Mouse (Mus musculus): ENCODE measurements around the gene Mfng. TPM values are rescaled to one million over a fixed set of nuclear protein-coding genes. Genes with fewer than 3 reads are reported as not detected.
A peak's percentile ranks its signal among the peaks of the same experiment; 100 is the strongest.

The Mfng gene
- total RNA-seq (2017) = 19.9 to 42.9 TPM (median 22.6 TPM) in 3 replicates

GRCm38 (mm10) chr15:78773290-78773729 is at the start of gene Mfng:
Gene Mfng (minus strand): TSS chr15:78773475.
- peak; percentile 57 for ATAC-seq (replicated peaks; ENCODE audit: insufficient number of reproducible peaks, low FRiP score, low TSS enrichment, poor library complexity, severe bottlenecking)

DNA sequence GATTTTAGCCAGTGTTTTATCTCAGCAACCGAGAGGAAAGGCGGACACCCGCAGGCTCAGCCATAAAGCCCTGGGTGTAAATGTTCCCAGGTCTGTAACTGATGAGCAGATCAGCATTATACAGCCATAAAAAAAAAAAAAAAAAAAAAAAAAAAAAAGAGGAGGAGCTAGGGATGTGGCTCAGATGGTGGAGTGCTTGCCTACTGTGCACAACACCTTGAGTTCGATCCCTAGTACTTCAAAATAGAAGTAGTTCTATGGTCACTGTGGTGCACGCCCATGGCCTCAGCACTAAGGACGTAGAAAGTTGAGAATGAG is 42.8 kb upstream of the Mfng start:
- no peak; the same call in 1 of the 2 replicates for ATAC-seq (replicated peaks; ENCODE audit: insufficient number of reproducible peaks, low FRiP score, low TSS enrichment, poor library complexity, severe bottlenecking)

- peak; percentile 90 for ATAC-seq (replicated peaks; ENCODE audit: insufficient number of reproducible peaks, low FRiP score, low TSS enrichment, poor library complexity, severe bottlenecking)
These were observed 42.2 kb upstream of the Mfng start for GRCm38 (mm10) chr15:78815314-78816073.

DNA sequence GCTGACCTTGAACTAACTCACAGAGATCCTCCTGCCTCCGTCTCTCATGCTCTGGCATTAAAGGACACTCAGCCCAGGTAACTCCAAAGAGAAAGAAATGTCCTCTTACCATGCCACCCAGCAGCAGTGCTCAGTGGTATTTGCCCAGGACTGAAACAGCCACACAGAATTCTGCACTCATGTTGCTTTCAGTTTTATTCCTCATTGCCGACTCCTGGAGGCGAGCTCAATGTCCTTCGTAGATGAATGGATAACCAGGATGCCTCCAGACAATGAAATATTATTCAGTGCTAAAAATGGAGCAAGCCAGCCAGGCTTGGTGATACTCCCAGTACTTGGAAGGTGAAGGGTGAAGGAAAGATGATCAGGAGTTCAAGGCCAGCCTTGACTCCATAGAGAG is 40.3 kb upstream of the Mfng start:
- ATAC-seq (replicated peaks; ENCODE audit: insufficient number of reproducible peaks, low FRiP score, low TSS enrichment, poor library complexity, severe bottlenecking) = no peak

GRCm38 (mm10) chr15:78810146-78810545 is 36.9 kb upstream of the Mfng start:
- ATAC-seq (replicated peaks; ENCODE audit: insufficient number of reproducible peaks, low FRiP score, low TSS enrichment, poor library complexity, severe bottlenecking) = peak; percentile 90

DNA sequence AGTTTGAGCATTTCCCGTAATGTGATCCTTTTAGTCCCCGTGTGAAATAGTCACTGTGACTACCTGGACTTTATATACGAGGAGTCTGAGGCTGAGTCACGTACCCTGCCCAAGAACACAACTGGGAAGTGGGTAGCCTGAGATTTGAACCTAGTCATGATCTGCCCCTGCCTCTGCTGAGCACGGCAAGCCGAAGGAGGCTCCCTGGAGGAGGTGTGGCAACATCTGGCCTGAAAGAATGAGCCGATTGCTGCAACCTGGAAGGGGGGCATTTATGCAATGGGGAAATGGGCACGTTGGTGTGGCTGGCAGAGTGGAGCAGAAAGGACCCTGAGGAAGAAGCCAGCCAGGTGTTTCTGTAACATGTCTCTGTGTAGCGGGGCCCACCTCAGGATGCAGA is 36.5 kb upstream of the Mfng start:
- ATAC-seq (replicated peaks; ENCODE audit: insufficient number of reproducible peaks, low FRiP score, low TSS enrichment, poor library complexity, severe bottlenecking) = peak; percentile 33; the same call in 1 of the 2 replicates

DNA sequence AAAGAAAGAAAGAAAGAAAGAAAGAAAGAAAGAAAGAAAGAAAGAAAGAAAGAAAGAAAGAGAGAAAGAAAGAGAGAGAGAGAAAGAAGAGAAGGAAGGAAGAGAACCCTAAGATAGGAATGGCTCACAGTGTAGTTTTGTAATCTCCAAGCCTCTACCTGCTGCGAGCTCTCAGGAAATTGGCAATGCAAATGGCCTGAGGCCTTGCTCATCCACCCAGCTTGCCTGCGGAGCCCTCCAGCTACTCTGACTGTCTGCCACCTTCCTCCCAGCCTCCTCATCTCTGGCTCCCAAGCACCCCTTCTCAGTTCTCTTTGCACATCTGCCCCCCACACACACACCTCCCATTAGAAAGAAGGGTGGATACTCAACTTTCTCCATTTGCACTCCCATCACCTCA is 35.7 kb upstream of the Mfng start:
- no peak for ATAC-seq (replicated peaks; ENCODE audit: insufficient number of reproducible peaks, low FRiP score, low TSS enrichment, poor library complexity, severe bottlenecking)

GRCm38 (mm10) chr15:78807141-78807540 is 33.9 kb upstream of the Mfng start:
- ATAC-seq (replicated peaks; ENCODE audit: insufficient number of reproducible peaks, low FRiP score, low TSS enrichment, poor library complexity, severe bottlenecking) = no peak

- ATAC-seq (replicated peaks; ENCODE audit: insufficient number of reproducible peaks, low FRiP score, low TSS enrichment, poor library complexity, severe bottlenecking) = no peak
These were observed 33.3 kb upstream of the Mfng start for GRCm38 (mm10) chr15:78806614-78807013.

GRCm38 (mm10) chr15:78805351-78805750 is 32.1 kb upstream of the Mfng start:
- ATAC-seq (replicated peaks; ENCODE audit: insufficient number of reproducible peaks, low FRiP score, low TSS enrichment, poor library complexity, severe bottlenecking) = no peak

- ATAC-seq (replicated peaks; ENCODE audit: insufficient number of reproducible peaks, low FRiP score, low TSS enrichment, poor library complexity, severe bottlenecking) = 0 out of 2 replicates have a peak, but pooled peaks have one; percentile 58
These were observed 31.1 kb upstream of the Mfng start for GRCm38 (mm10) chr15:78804326-78804725.

GRCm38 (mm10) chr15:78803499-78803900 is 30.2 kb upstream of the Mfng start:
- no peak for ATAC-seq (replicated peaks; ENCODE audit: insufficient number of reproducible peaks, low FRiP score, low TSS enrichment, poor library complexity, severe bottlenecking)

DNA sequence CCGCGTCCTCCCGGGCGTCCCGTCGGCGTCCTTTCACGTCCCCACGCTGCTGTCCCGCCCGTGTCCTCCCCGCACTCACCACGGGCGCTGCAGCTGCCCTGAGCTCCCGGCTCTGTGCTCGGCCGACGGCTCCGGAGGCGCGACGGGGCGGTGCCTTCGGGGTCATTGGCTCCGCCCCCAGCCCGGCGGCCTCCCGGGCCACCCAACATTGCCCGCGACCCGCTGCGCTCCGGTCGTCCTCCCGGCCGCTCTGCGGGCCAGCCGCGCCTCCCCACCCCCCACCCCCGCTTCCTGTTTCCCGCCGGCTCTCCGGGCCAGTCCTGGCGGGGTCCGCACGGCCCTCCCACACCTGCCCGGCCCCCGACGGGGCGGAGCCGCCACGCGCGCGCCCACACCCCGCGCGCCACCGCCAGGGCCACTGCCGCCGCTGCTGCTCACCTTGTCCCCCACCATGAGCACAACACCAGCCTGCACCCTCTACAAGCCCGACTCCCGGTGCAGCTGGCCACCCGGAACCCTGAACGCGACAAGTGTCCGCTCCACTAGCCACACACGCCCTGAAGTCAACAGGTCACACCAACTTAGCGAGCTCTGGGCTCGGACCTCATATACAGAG is 29.6 kb upstream of the Mfng start, which contains the start of gene Card10:
TSS of gene Card10 (minus strand) at position 267 of the 616 bp plus-strand sequence.
- 0 out of 2 replicates have a peak, but pooled peaks have one; percentile 45 for ATAC-seq (replicated peaks; ENCODE audit: insufficient number of reproducible peaks, low FRiP score, low TSS enrichment, poor library complexity, severe bottlenecking)

DNA sequence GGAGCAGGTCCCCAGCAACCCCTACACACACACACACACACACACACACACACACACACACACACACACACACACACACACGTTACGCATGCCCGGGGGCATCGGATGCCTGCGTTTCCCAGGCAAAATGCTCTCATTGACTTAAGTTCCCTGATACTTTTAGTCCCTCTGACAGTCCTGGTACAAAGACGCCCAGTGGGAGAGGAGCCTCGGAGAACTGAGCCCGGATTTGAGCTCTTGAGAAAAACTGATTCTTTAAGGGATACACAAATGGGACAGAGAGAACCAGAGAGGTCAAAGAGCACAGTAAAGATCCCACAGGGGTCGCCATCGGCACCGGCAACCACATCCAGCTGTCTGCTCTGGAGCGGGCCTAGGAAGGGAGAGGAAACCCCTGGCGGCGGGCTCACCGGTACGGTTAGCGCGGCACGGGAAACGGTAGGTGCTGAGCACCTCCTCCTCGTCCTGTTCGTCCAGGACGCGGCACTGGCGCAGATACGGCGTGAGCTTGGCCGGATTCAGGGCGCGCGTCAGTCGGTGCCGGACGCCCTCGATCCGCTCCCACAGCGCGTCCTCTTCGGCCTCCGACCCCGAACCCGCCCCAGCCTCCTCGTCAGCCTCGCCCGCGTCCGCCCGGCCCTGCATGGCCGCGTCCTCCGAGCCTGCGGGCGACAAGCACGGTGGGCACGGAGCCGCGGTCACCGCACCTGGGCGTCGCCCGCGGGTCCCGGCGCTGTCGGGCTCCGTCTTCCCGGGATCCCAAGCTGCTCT is 28.9 kb upstream of the Mfng start:
- no peak for ATAC-seq (replicated peaks; ENCODE audit: insufficient number of reproducible peaks, low FRiP score, low TSS enrichment, poor library complexity, severe bottlenecking)

DNA sequence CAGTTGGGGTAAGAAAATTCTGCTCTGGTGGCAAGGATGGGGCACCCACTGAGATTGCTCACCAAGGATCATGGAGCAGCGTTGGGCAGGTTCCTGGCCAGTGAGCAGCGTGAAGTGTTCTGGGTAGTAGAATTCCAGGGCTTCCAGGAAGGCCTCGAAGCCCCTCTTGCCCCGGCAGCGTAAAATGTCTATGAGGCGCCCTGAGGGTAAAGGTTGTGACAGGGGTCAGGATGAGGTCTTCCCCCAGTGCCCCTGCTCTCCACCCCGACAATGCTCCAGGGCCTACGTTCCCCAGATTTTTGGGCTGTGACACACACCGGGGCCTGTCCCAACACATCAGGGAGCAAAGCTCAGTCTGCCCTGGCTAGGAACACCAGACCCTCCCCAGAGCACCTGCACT is 28.3 kb upstream of the Mfng start:
- ATAC-seq (replicated peaks; ENCODE audit: insufficient number of reproducible peaks, low FRiP score, low TSS enrichment, poor library complexity, severe bottlenecking) = no peak

DNA sequence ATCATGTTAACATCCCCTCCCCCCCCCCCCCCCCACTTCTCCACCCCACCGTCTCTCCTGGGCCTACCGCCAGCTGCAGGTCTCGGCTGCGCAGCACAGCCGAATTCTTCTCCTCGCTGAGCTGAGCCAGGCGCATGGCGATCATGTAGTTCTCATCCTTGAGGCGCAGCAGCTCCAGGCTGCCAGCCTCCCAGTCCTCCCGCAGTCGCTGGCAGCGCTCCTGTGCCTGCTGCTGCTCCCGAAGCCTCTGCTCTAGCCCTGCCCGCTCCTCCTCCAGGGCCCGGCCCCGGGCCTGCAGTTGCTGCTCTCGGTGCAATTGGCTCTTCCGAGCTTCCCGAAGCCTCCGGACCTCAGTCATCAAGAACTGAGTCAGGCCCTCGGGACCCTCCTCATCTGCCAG is 25.8 kb upstream of the Mfng start:
- no peak for ATAC-seq (replicated peaks; ENCODE audit: insufficient number of reproducible peaks, low FRiP score, low TSS enrichment, poor library complexity, severe bottlenecking)

GRCm38 (mm10) chr15:78797060-78797329 is 23.7 kb upstream of the Mfng start:
- no peak for ATAC-seq (replicated peaks; ENCODE audit: insufficient number of reproducible peaks, low FRiP score, low TSS enrichment, poor library complexity, severe bottlenecking)

DNA sequence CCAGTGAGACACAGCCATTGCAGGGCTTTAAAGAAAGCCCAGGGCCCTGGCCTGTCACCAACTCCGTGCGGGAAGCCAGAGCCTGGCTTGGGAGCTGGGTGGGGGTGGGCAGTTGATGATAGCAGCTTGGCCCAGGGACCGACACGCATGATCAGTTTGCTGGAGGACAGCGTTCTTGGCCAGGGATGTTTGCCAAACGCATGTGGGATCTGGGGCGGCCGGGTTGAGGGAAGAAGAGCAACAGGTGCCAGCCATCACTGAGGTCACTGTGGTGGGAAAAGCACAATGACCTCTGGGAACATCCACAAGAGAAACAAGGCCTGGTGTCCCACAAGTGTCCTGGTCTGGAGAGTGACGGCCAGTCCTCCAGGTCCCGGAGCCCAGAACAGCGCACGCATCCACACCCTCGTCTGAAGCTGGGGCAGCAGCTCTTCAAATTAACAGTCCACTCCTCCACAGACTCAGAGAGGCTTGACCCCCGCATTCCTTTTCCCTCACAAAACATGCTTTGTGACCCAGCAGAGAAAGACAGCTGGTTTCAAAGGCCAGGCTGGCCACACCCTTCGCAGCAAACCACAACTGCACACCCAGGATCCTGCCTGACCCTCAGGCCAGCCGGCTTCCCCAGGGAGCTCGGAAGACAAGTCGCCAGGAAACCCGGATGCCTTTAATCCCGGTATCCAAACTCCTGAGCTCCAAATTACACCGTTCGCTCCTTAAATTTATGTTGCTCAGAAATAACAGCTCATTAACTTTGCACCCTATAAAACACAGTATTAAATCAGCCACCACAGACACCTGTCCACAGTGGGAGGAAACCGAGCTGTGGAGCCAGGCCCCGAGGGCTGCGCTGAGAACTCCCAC is 23.2 kb upstream of the Mfng start:
- no peak for ATAC-seq (replicated peaks; ENCODE audit: insufficient number of reproducible peaks, low FRiP score, low TSS enrichment, poor library complexity, severe bottlenecking)

DNA sequence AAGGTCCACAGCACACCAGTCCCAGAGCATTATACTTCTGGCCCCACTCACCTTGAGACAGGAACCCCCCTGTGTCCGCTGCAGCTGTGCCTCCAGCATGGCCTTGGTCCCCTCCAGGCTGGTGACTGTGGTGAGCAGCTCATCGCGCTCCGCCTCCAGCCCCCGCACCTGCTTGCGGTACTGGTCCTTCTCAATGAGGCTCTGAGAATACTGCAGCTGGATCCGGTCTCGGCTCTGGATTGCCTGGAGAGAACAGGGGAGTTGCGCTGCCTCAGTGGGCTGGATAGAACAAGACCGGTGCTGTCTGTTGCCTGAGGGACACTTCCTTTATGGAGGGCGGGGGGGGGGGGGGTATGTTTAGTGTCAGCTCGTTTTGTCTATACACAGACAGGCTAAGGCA is 17.7 kb upstream of the Mfng start:
- ATAC-seq (replicated peaks; ENCODE audit: insufficient number of reproducible peaks, low FRiP score, low TSS enrichment, poor library complexity, severe bottlenecking) = no peak
